Mouse (Mus musculus): ENCODE results near the gene Susd5. TPM values are rescaled to one million over a fixed set of nuclear protein-coding genes. Genes with fewer than 3 reads are reported as not detected.

The Susd5 gene
- 0.53 and 0.73 TPM in 2 replicates for polyA plus RNA-seq (2011; ENCODE audit: insufficient read depth, insufficient read length, low read depth, missing spikeins)

GRCm38 (mm10) chr9:114057090-114057796 lies at the start of gene Susd5:
TSS of gene Susd5 (plus strand) at chr9:114057140.
- peaks cover 3% of the 10 kb centered on the region for H3K4me1 ChIP-seq (ENCODE audit: control insufficient read depth, insufficient read depth, low read length)
- H3K9me3 ChIP-seq (replicated peaks; ENCODE audit: control insufficient read depth, insufficient read depth, low read length, poor library complexity, severe bottlenecking) = no peaks in the 10 kb centered on the region
- H3K27me3 ChIP-seq (ENCODE audit: control insufficient read depth, insufficient read depth, low read length, poor library complexity, severe bottlenecking) = 0 out of 2 replicates have a peak, but pooled peaks cover 2% of the 10 kb centered on the region
- peak within 1 kb of the TSS; percentile 63 for H3K9ac ChIP-seq (ENCODE audit: low read depth, poor library complexity, severe bottlenecking)
- H3K36me3 ChIP-seq (ENCODE audit: control insufficient read depth, insufficient read depth, low read length, poor library complexity, severe bottlenecking) = no peaks in the 10 kb centered on the region
- TF ChIP-seq EP300 (IDR thresholded peaks at IDR 0.05; ENCODE audit: insufficient read depth, low read depth, low read length) (no peak), CTCF (IDR thresholded peaks at IDR 0.05; ENCODE audit: low read depth, low read length) (no peak), POLR2A (IDR thresholded peaks at IDR 0.05; ENCODE audit: insufficient read depth, low read length) (no peak)
- H3K27ac ChIP-seq (ENCODE audit: insufficient read depth, low read length) = no peak within 1 kb of the TSS
- peak within 1 kb of the TSS; percentile 54 for H3K4me3 ChIP-seq (ENCODE audit: low read depth, low read length)

GRCm38 (mm10) chr9:114007850-114008350 lies 49.0 kb upstream of the Susd5 start:
- H3K9me3 ChIP-seq (replicated peaks; ENCODE audit: control insufficient read depth, insufficient read depth, low read length, poor library complexity, severe bottlenecking) = no peaks in the 10 kb centered on the region
- no peaks in the 10 kb centered on the region for H3K36me3 ChIP-seq (ENCODE audit: control insufficient read depth, insufficient read depth, low read length, poor library complexity, severe bottlenecking)
- no peaks in the 10 kb centered on the region for H3K4me1 ChIP-seq (ENCODE audit: control insufficient read depth, insufficient read depth, low read length)
- no peak overlapping the region for H3K9ac ChIP-seq (ENCODE audit: low read depth, poor library complexity, severe bottlenecking)
- TF ChIP-seq CTCF (IDR thresholded peaks at IDR 0.05; ENCODE audit: low read depth, low read length) (no peak), EP300 (IDR thresholded peaks at IDR 0.05; ENCODE audit: insufficient read depth, low read depth, low read length) (no peak), POLR2A (IDR thresholded peaks at IDR 0.05; ENCODE audit: insufficient read depth, low read length) (no peak)
- no peak overlapping the region for H3K4me3 ChIP-seq (ENCODE audit: low read depth, low read length)
- no peak overlapping the region for H3K27ac ChIP-seq (ENCODE audit: insufficient read depth, low read length)
- H3K27me3 ChIP-seq (ENCODE audit: control insufficient read depth, insufficient read depth, low read length, poor library complexity, severe bottlenecking) = no peaks in the 10 kb centered on the region

GRCm38 (mm10) chr9:114009526-114009925 lies 47.4 kb upstream of the Susd5 start:
- Histone ChIP-seq H3K9me3 (replicated peaks; ENCODE audit: control insufficient read depth, insufficient read depth, low read length, poor library complexity, severe bottlenecking) (no peaks in the 10 kb centered on the region), H3K4me3 (ENCODE audit: low read depth, low read length) (peak overlapping the region; percentile 14; the same call in 1 of the 2 replicates)

DNA sequence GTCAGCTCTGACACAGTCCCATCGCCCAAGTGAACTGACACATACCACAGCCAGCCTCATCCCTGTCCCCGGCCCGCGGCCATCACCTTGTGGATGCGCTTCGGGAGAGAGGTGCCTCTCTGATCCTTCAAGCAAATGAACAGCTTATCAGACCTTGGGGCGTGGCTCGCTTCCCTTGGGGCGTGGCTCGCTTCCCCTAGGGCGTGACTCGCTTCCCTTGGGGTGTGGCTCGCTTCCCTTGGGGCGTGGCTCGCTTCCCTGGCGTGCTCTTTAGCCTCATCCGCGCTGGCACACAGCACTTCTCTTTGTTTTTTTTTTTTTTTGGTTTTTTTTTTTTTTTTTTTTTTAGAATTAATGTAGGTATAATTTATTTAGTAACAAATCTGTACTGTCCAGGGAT lies 45.7 kb upstream of the Susd5 start:
- TF ChIP-seq POLR2A (IDR thresholded peaks at IDR 0.05; ENCODE audit: insufficient read depth, low read length) (no peak), EP300 (IDR thresholded peaks at IDR 0.05; ENCODE audit: insufficient read depth, low read depth, low read length) (0 out of 2 replicates have a peak, but pooled peaks have one; percentile 34)
- Histone ChIP-seq H3K27ac (ENCODE audit: insufficient read depth, low read length) (no peak overlapping the region), H3K4me1 (ENCODE audit: control insufficient read depth, insufficient read depth, low read length) (no peaks in the 10 kb centered on the region), H3K4me3 (ENCODE audit: low read depth, low read length) (no peak overlapping the region), H3K9ac (ENCODE audit: low read depth, poor library complexity, severe bottlenecking) (no peak overlapping the region), H3K9me3 (replicated peaks; ENCODE audit: control insufficient read depth, insufficient read depth, low read length, poor library complexity, severe bottlenecking) (no peaks in the 10 kb centered on the region), H3K36me3 (ENCODE audit: control insufficient read depth, insufficient read depth, low read length, poor library complexity, severe bottlenecking) (no peaks in the 10 kb centered on the region), H3K27me3 (ENCODE audit: control insufficient read depth, insufficient read depth, low read length, poor library complexity, severe bottlenecking) (no peaks in the 10 kb centered on the region)

More at GRCm38 (mm10) chr9:114009526-114009925, 47.4 kb upstream of the Susd5 start:
- no peaks in the 10 kb centered on the region for H3K27me3 ChIP-seq (ENCODE audit: control insufficient read depth, insufficient read depth, low read length, poor library complexity, severe bottlenecking)
- no peak for TF ChIP-seq EP300 (IDR thresholded peaks at IDR 0.05; ENCODE audit: insufficient read depth, low read depth, low read length)
- TF ChIP-seq CTCF (IDR thresholded peaks at IDR 0.05; ENCODE audit: low read depth, low read length) = no peak
- TF ChIP-seq POLR2A (IDR thresholded peaks at IDR 0.05; ENCODE audit: insufficient read depth, low read length) = no peak
- no peak overlapping the region for H3K9ac ChIP-seq (ENCODE audit: low read depth, poor library complexity, severe bottlenecking)
- no peaks in the 10 kb centered on the region for H3K36me3 ChIP-seq (ENCODE audit: control insufficient read depth, insufficient read depth, low read length, poor library complexity, severe bottlenecking)
- no peak overlapping the region for H3K27ac ChIP-seq (ENCODE audit: insufficient read depth, low read length)
- no peaks in the 10 kb centered on the region for H3K4me1 ChIP-seq (ENCODE audit: control insufficient read depth, insufficient read depth, low read length)

DNA sequence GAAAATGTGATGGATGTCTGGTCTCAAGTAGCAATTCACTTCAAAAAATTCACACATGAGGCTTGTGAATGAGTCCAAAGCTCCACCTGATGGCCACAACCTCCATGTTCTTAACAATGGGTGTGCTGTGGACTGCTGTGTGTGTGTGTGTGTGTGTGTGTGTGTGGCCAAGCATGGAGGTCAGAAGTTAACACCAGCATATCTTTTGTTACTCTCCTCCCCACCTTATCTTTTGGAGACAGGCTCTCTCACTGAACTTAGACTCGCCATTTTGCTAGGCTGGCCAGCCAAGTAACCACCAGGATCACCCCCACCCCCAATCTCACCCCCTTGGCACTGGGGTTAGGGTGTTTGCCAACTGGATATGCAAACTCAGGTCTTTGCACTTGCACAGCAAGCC lies 42.9 kb upstream of the Susd5 start:
- H3K4me3 ChIP-seq (ENCODE audit: low read depth, low read length) = no peak overlapping the region

DNA sequence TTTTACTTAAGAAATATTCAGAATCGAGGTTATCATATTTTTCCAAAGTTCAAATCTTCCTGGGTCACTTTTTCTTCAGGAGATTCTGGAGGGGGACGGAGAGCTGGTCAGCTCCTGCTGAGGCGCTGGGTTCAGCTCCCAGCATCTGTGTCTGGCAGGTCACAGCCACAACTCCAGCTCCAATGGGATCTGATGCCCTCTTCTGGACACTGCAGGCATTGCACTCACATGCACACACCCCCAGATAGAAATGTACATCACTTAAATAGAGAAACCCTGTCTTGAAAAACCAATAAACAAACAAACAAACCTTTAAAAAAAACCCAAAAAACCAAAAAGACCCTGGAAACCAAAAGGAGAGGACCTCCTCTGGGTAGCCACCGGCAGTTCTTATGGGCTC lies 41.2 kb upstream of the Susd5 start:
- TF ChIP-seq EP300 (IDR thresholded peaks at IDR 0.05; ENCODE audit: insufficient read depth, low read depth, low read length) (no peak), CTCF (IDR thresholded peaks at IDR 0.05; ENCODE audit: low read depth, low read length) (peak; percentile 80)
- Histone ChIP-seq H3K36me3 (ENCODE audit: control insufficient read depth, insufficient read depth, low read length, poor library complexity, severe bottlenecking) (no peaks in the 10 kb centered on the region), H3K4me3 (ENCODE audit: low read depth, low read length) (no peak overlapping the region), H3K9me3 (replicated peaks; ENCODE audit: control insufficient read depth, insufficient read depth, low read length, poor library complexity, severe bottlenecking) (no peaks in the 10 kb centered on the region; the same call in 1 of the 2 replicates), H3K27ac (ENCODE audit: insufficient read depth, low read length) (no peak overlapping the region), H3K9ac (ENCODE audit: low read depth, poor library complexity, severe bottlenecking) (no peak overlapping the region), H3K27me3 (ENCODE audit: control insufficient read depth, insufficient read depth, low read length, poor library complexity, severe bottlenecking) (no peaks in the 10 kb centered on the region), H3K4me1 (ENCODE audit: control insufficient read depth, insufficient read depth, low read length) (no peaks in the 10 kb centered on the region)

More for the DNA sequence above, 42.9 kb upstream of the Susd5 start:
- Histone ChIP-seq H3K36me3 (ENCODE audit: control insufficient read depth, insufficient read depth, low read length, poor library complexity, severe bottlenecking) (no peaks in the 10 kb centered on the region), H3K9me3 (replicated peaks; ENCODE audit: control insufficient read depth, insufficient read depth, low read length, poor library complexity, severe bottlenecking) (no peaks in the 10 kb centered on the region; the same call in 1 of the 2 replicates), H3K27me3 (ENCODE audit: control insufficient read depth, insufficient read depth, low read length, poor library complexity, severe bottlenecking) (no peaks in the 10 kb centered on the region), H3K27ac (ENCODE audit: insufficient read depth, low read length) (no peak overlapping the region), H3K9ac (ENCODE audit: low read depth, poor library complexity, severe bottlenecking) (no peak overlapping the region), H3K4me1 (ENCODE audit: control insufficient read depth, insufficient read depth, low read length) (no peaks in the 10 kb centered on the region)
- TF ChIP-seq CTCF (IDR thresholded peaks at IDR 0.05; ENCODE audit: low read depth, low read length) (no peak), POLR2A (IDR thresholded peaks at IDR 0.05; ENCODE audit: insufficient read depth, low read length) (no peak), EP300 (IDR thresholded peaks at IDR 0.05; ENCODE audit: insufficient read depth, low read depth, low read length) (no peak)

All from ES-Bruce4 (cell line).